Mouse (Mus musculus): ENCODE results near the gene Ppm1l. TPM values are rescaled to one million over a fixed set of nuclear protein-coding genes. Genes with fewer than 3 reads are reported as not detected.
A peak's percentile ranks its signal among the peaks of the same experiment; 100 is the strongest.

Gene Ppm1l
- polyA plus RNA-seq, 1 experiment from 2014 or later, result 23.3 TPM

DNA sequence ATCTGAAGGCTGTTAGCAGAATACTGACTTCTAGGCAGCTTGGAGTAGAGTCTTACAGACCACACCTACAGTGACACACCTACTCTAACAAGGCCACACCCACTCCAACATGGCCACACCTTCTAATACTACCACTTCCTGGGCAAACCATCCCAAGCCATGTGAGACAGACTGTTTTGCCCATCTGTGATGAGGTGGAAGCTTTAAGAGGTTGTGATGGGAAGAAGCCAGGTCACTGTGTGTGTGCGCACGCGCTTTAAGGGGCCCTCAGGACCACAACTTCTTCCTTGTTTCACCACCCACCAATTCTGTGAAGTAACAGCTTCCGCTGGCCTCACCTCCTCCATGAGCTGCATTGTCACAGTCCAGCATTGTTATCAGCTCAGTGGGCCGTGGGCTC, 112.7 kb downstream of the Ppm1l start:
- Histone ChIP-seq H3K9me3 (ENCODE audit: control insufficient read depth, low read length) (no peaks in the 10 kb centered on the region), H3K36me3 (ENCODE audit: control insufficient read depth, insufficient read depth, low read length) (no peaks in the 10 kb centered on the region), H3K9ac (replicated peaks; ENCODE audit: low read depth, low read length) (no peak overlapping the region), H3K4me2 (ENCODE audit: low read depth, low read length) (no peak overlapping the region), H3K27me3 (ENCODE audit: control insufficient read depth, insufficient read depth, low read length) (no peaks in the 10 kb centered on the region), H3K27ac (ENCODE audit: low read depth, low read length) (no peak overlapping the region), H3K4me3 (ENCODE audit: low read depth, low read length) (no peak overlapping the region), H3K4me1 (ENCODE audit: control insufficient read depth, insufficient read depth, low read length) (peaks cover 5% of the 10 kb centered on the region; the same call in 1 of the 2 replicates)
- no peak for ATAC-seq (ENCODE audit: low read depth)
- 89% methylated on average over 5 of the region's 5 CpGs for WGBS

GRCm38 (mm10) chr3:69433580-69433979, 116.9 kb downstream of the Ppm1l start:
- H3K36me3 ChIP-seq (ENCODE audit: control insufficient read depth, insufficient read depth, low read length), result no peaks in the 10 kb centered on the region
- no peaks in the 10 kb centered on the region for H3K27me3 ChIP-seq (ENCODE audit: control insufficient read depth, insufficient read depth, low read length)
- H3K4me3 ChIP-seq (ENCODE audit: low read depth, low read length), result no peak overlapping the region
- WGBS, result 60% methylated on average over 10 of the region's 10 CpGs
- 0 out of 2 replicates have a peak, but pooled peaks have one; percentile 28 for ATAC-seq (ENCODE audit: low read depth)
- H3K9me3 ChIP-seq (ENCODE audit: control insufficient read depth, low read length), result no peaks in the 10 kb centered on the region
- H3K4me2 ChIP-seq (ENCODE audit: low read depth, low read length), result no peak overlapping the region
- no peak overlapping the region; the same call in 1 of the 2 replicates for H3K27ac ChIP-seq (ENCODE audit: low read depth, low read length)
- H3K4me1 ChIP-seq (ENCODE audit: control insufficient read depth, insufficient read depth, low read length), result peaks cover 6% of the 10 kb centered on the region; the same call in 1 of the 2 replicates
- H3K9ac ChIP-seq (replicated peaks; ENCODE audit: low read depth, low read length), result no peak overlapping the region

GRCm38 (mm10) chr3:69438773-69439514, 122.3 kb downstream of the Ppm1l start:
- WGBS, result 77% methylated on average over 12 of the region's 12 CpGs
- no peaks in the 10 kb centered on the region for H3K27me3 ChIP-seq (ENCODE audit: control insufficient read depth, insufficient read depth, low read length)
- no peak overlapping the region for H3K4me2 ChIP-seq (ENCODE audit: low read depth, low read length)
- no peak overlapping the region for H3K27ac ChIP-seq (ENCODE audit: low read depth, low read length)
- H3K36me3 ChIP-seq (ENCODE audit: control insufficient read depth, insufficient read depth, low read length), result no peaks in the 10 kb centered on the region
- H3K4me3 ChIP-seq (ENCODE audit: low read depth, low read length), result no peak overlapping the region
- no peak for ATAC-seq (ENCODE audit: low read depth)
- H3K4me1 ChIP-seq (ENCODE audit: control insufficient read depth, insufficient read depth, low read length), result peaks cover 5% of the 10 kb centered on the region; the same call in 1 of the 2 replicates
- no peaks in the 10 kb centered on the region for H3K9me3 ChIP-seq (ENCODE audit: control insufficient read depth, low read length)
- H3K9ac ChIP-seq (replicated peaks; ENCODE audit: low read depth, low read length), result no peak overlapping the region

DNA sequence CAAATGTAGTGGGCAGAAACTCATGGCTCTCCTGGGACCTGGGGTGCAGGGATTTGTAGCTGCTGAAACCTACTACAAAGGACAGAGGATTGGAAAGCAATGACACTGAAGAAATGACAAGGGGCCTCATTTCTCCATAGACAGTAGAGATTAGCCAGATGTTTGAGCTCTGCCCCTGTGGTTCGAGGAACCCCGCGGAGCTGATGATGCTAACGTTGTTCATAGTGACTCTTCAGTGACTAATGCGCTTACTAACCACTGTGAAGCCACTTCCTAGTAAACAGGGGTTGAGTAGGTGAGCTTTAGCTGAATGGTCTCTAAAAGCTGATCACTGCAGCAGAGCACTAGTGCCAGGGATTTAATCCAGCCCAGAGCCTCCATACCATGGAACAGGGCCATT, 124.1 kb downstream of the Ppm1l start:
- H3K27me3 ChIP-seq (ENCODE audit: control insufficient read depth, insufficient read depth, low read length), result no peaks in the 10 kb centered on the region
- no peak overlapping the region for H3K4me3 ChIP-seq (ENCODE audit: low read depth, low read length)
- no peak overlapping the region for H3K27ac ChIP-seq (ENCODE audit: low read depth, low read length)
- no peaks in the 10 kb centered on the region for H3K36me3 ChIP-seq (ENCODE audit: control insufficient read depth, insufficient read depth, low read length)
- ATAC-seq (ENCODE audit: low read depth), result no peak
- 68% methylated on average over 5 of the region's 5 CpGs for whole genome bisulfite sequencing
- no peak overlapping the region for H3K4me2 ChIP-seq (ENCODE audit: low read depth, low read length)
- no peaks in the 10 kb centered on the region for H3K9me3 ChIP-seq (ENCODE audit: control insufficient read depth, low read length)
- no peaks in the 10 kb centered on the region for H3K4me1 ChIP-seq (ENCODE audit: control insufficient read depth, insufficient read depth, low read length)
- H3K9ac ChIP-seq (replicated peaks; ENCODE audit: low read depth, low read length), result no peak overlapping the region

DNA sequence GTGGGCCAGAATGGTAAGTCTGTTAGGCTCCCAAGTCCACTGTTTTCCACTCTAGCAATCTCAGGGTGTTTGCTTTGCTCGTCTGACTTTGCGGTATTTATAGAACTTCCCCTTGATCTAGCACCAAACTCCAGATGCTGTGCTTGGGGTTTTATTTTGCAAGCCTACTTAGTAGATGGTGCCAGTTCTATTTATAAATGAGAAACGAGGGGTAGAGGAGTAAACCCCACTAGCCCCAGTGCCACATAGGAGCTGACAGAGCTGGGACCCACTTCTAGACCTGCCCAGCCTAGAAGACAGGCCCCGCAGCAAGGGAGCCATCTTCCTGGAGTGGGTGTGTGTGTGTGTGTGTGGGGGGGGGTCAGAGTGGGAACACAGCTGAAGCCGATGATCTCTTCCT, 130.3 kb downstream of the Ppm1l start:
- H3K4me1 ChIP-seq (ENCODE audit: control insufficient read depth, insufficient read depth, low read length), result no peaks in the 10 kb centered on the region
- H3K27me3 ChIP-seq (ENCODE audit: control insufficient read depth, insufficient read depth, low read length), result no peaks in the 10 kb centered on the region
- H3K9me3 ChIP-seq (ENCODE audit: control insufficient read depth, low read length), result no peaks in the 10 kb centered on the region
- H3K36me3 ChIP-seq (ENCODE audit: control insufficient read depth, insufficient read depth, low read length), result no peaks in the 10 kb centered on the region
- no peak overlapping the region for H3K4me3 ChIP-seq (ENCODE audit: low read depth, low read length)
- WGBS, result 91% methylated on average over 5 of the region's 5 CpGs
- ATAC-seq (ENCODE audit: low read depth), result no peak
- H3K4me2 ChIP-seq (ENCODE audit: low read depth, low read length), result no peak overlapping the region
- H3K27ac ChIP-seq (ENCODE audit: low read depth, low read length), result no peak overlapping the region
- H3K9ac ChIP-seq (replicated peaks; ENCODE audit: low read depth, low read length), result no peak overlapping the region

- H3K9me3 ChIP-seq (ENCODE audit: control insufficient read depth, low read length), result no peaks in the 10 kb centered on the region
- no peak overlapping the region for H3K4me2 ChIP-seq (ENCODE audit: low read depth, low read length)
- no peak for ATAC-seq (ENCODE audit: low read depth)
- no peaks in the 10 kb centered on the region for H3K4me1 ChIP-seq (ENCODE audit: control insufficient read depth, insufficient read depth, low read length)
- WGBS, result 65% methylated on average over 3 of the region's 3 CpGs
- no peak overlapping the region for H3K27ac ChIP-seq (ENCODE audit: low read depth, low read length)
- no peak overlapping the region for H3K4me3 ChIP-seq (ENCODE audit: low read depth, low read length)
- H3K9ac ChIP-seq (replicated peaks; ENCODE audit: low read depth, low read length), result no peak overlapping the region
- no peaks in the 10 kb centered on the region for H3K27me3 ChIP-seq (ENCODE audit: control insufficient read depth, insufficient read depth, low read length)
- H3K36me3 ChIP-seq (ENCODE audit: control insufficient read depth, insufficient read depth, low read length), result no peaks in the 10 kb centered on the region
These were observed 132.4 kb downstream of the Ppm1l start for GRCm38 (mm10) chr3:69449041-69449440.

DNA sequence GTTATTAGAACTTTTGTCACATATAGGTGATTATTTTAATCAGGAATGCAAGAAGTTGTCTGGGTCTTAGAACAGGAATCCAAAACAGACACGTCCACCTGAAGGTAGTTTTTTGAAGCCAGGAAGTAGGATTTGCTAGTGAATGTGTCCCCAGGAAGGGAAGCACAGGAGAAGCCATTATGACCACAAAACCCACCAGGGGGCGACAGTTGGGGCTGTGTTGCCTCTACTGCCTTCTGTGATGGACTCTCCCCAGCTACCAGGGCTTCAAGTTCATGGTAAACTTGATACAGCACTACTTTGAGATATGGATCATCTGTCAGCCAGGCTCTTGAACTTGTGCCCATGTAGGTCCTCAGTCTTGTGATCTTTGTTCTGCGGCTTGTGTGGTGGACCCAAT, 137.7 kb downstream of the Ppm1l start:
- Histone ChIP-seq H3K4me1 (ENCODE audit: control insufficient read depth, insufficient read depth, low read length) (no peaks in the 10 kb centered on the region), H3K9me3 (ENCODE audit: control insufficient read depth, low read length) (no peaks in the 10 kb centered on the region), H3K36me3 (ENCODE audit: control insufficient read depth, insufficient read depth, low read length) (no peaks in the 10 kb centered on the region), H3K27me3 (ENCODE audit: control insufficient read depth, insufficient read depth, low read length) (no peaks in the 10 kb centered on the region), H3K4me3 (ENCODE audit: low read depth, low read length) (no peak overlapping the region), H3K9ac (replicated peaks; ENCODE audit: low read depth, low read length) (no peak overlapping the region), H3K27ac (ENCODE audit: low read depth, low read length) (no peak overlapping the region), H3K4me2 (ENCODE audit: low read depth, low read length) (no peak overlapping the region)
- no peak for ATAC-seq (ENCODE audit: low read depth)
- WGBS, result 85% methylated on average over 3 of the region's 3 CpGs

DNA sequence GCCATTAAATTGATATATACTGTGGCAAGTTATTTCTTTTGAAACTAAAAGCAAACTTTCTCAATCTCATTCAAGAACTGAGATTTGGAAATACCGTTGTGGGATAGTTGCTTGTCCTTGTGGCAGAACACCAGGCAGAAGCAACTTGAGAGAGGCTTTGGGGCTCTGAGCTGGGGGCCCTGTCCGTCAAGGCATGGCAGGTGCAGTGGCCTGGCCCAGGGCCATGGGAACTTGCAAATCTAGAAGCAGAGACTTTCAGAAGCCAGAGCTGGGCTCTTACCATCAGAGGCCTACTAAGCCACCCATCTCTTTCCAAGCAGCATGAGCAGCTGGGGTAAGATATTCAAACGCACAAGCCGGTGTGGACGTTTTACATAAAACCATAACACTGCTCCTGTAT, 139.4 kb downstream of the Ppm1l start:
- H3K4me3 ChIP-seq (ENCODE audit: low read depth, low read length), result no peak overlapping the region
- no peak overlapping the region for H3K4me2 ChIP-seq (ENCODE audit: low read depth, low read length)
- no peak overlapping the region for H3K27ac ChIP-seq (ENCODE audit: low read depth, low read length)
- H3K4me1 ChIP-seq (ENCODE audit: control insufficient read depth, insufficient read depth, low read length), result no peaks in the 10 kb centered on the region
- H3K9ac ChIP-seq (replicated peaks; ENCODE audit: low read depth, low read length), result no peak overlapping the region
- no peaks in the 10 kb centered on the region for H3K27me3 ChIP-seq (ENCODE audit: control insufficient read depth, insufficient read depth, low read length)
- 88% methylated on average over 5 of the region's 5 CpGs for WGBS
- no peaks in the 10 kb centered on the region for H3K36me3 ChIP-seq (ENCODE audit: control insufficient read depth, insufficient read depth, low read length)
- no peak for ATAC-seq (ENCODE audit: low read depth)
- H3K9me3 ChIP-seq (ENCODE audit: control insufficient read depth, low read length), result no peaks in the 10 kb centered on the region

DNA sequence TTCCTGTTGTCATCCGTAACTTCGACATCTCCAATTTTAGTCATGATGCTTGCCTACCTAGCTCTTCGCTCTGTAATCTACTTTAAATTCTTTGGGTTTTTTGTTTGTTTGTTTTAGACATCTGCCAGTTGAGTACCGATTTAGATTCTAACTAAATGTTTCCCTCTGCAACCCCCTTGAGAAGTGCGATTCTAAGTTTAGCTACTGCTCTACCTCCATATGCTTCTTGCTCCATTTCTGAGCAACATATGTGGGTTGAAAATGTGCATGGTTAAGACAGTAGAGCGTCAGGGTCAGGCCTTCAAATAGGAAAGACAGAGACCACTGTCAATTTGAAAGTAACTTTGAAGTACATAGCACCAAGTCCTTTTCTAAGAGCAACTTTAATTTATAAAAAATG, 142.1 kb downstream of the Ppm1l start:
- no peak for ATAC-seq (ENCODE audit: low read depth)
- Histone ChIP-seq H3K9ac (replicated peaks; ENCODE audit: low read depth, low read length) (no peak overlapping the region), H3K4me1 (ENCODE audit: control insufficient read depth, insufficient read depth, low read length) (no peaks in the 10 kb centered on the region), H3K9me3 (ENCODE audit: control insufficient read depth, low read length) (no peaks in the 10 kb centered on the region), H3K4me3 (ENCODE audit: low read depth, low read length) (no peak overlapping the region), H3K36me3 (ENCODE audit: control insufficient read depth, insufficient read depth, low read length) (no peaks in the 10 kb centered on the region), H3K4me2 (ENCODE audit: low read depth, low read length) (no peak overlapping the region), H3K27ac (ENCODE audit: low read depth, low read length) (no peak overlapping the region), H3K27me3 (ENCODE audit: control insufficient read depth, insufficient read depth, low read length) (no peaks in the 10 kb centered on the region)
- WGBS, result 95% methylated on average over 6 of the region's 6 CpGs
